Mouse (Mus musculus): ENCODE data around the gene Vmn1r49.
"Not testable (repeated sequence)": the region's sequence is repeated elsewhere in the genome, so short reads cannot be mapped to it uniquely, and the experiment has no call there.

The Vmn1r49 gene

GRCm38 (mm10) chr6:90078406-90078805 is at the start of gene Vmn1r49:
Gene Vmn1r49 (minus strand): TSS chr6:90078506.
- DNase-seq: no peak

- not testable (repeated sequence) for DNase-seq
These were observed 44.0 kb upstream of the Vmn1r49 start, which contains the start of gene Vmn1r51 for GRCm38 (mm10) chr6:90122296-90122695. Gene Vmn1r51 (plus strand): TSS chr6:90122596.

GRCm38 (mm10) chr6:90101130-90101529 is 22.8 kb upstream of the Vmn1r49 start, which contains the start of gene Vmn1r50:
Gene Vmn1r50 (plus strand): TSS chr6:90101430.
- no peak for DNase-seq

- DNase-seq: no peak
These were observed 22.3 kb upstream of the Vmn1r49 start for GRCm38 (mm10) chr6:90100566-90100965.

- DNase-seq: not testable (repeated sequence)
These were observed 41.6 kb downstream of the Vmn1r49 start, which contains the start of gene Vmn1r48 for GRCm38 (mm10) chr6:90036741-90037140. Gene Vmn1r48 (minus strand): TSS chr6:90036841.

Measured in cerebellum, adult 9-10 months (tissue).